7 mouse cellular contexts compared by ENCODE assay signal in genomic region chr6:54041386-54042043, GRCm38 (mm10). TPM values are rescaled to one million over a fixed set of nuclear protein-coding genes. Genes with fewer than 3 reads are reported as not detected.
DNase-seq lines count a peak whose midpoint lies in the region; ATAC-seq and TF ChIP-seq lines count a peak whose summit lies in the region.

No protein-coding gene starts in this region.

- H3K4me2 ChIP-seq in kidney, embryonic 16.5 days (replicated peaks; ENCODE audit: low read depth, low read length), result peak overlapping the region; percentile 87
- H3K4me2 ChIP-seq in forebrain, embryonic 11.5 days (ENCODE audit: low read depth, low read length, severe bottlenecking), result peak overlapping the region; percentile 96; the same call in 1 of the 2 replicates
- H3K4me2 ChIP-seq in intestine, postnatal 0 days (replicated peaks; ENCODE audit: low read depth), result peak overlapping the region; percentile 95
- H3K4me2 ChIP-seq in neural tube, embryonic 15.5 days, result peak overlapping the region; percentile 90

- 33% methylated on average over 13 of the region's 13 CpGs for WGBS in kidney, embryonic 16.5 days
- 19% methylated on average over 13 of the region's 13 CpGs for WGBS in forebrain, embryonic 11.5 days
- 52% methylated on average over 13 of the region's 13 CpGs for WGBS in intestine, postnatal 0 days
- 23% methylated on average over 13 of the region's 13 CpGs for WGBS in neural tube, embryonic 15.5 days
- WGBS in thymus, adult 2 months, result 36% methylated on average over 13 of the region's 13 CpGs

- H3K36me3 ChIP-seq in kidney, embryonic 16.5 days (ENCODE audit: insufficient read depth, low read length), result no peaks in the 10 kb centered on the region
- no peaks in the 10 kb centered on the region for H3K36me3 ChIP-seq in forebrain, embryonic 11.5 days (ENCODE audit: control insufficient read depth, insufficient read depth, low read length)
- no peaks in the 10 kb centered on the region for H3K36me3 ChIP-seq in intestine, postnatal 0 days (ENCODE audit: control insufficient read depth, insufficient read depth)
- no peaks in the 10 kb centered on the region for H3K36me3 ChIP-seq in neural tube, embryonic 15.5 days
- no peaks in the 10 kb centered on the region for H3K36me3 ChIP-seq in thymus, adult 2 months (ENCODE audit: control insufficient read depth, insufficient read depth, low read length)

- DNase-seq in kidney, adult 8-10 months, result no peak
- no peak for DNase-seq in forebrain, embryonic 11.5 days (ENCODE audit: low spot score)
- DNase-seq in urinary bladder, postnatal 36 days (ENCODE audit: low spot score in 2 of 2), result no peak
- no peak for DNase-seq in thymus, adult 2 months

- no peaks in the 10 kb centered on the region for H3K9me3 ChIP-seq in kidney, embryonic 16.5 days (ENCODE audit: low read length)
- H3K9me3 ChIP-seq in forebrain, embryonic 11.5 days (ENCODE audit: control insufficient read depth, low read length), result no peaks in the 10 kb centered on the region
- no peaks in the 10 kb centered on the region for H3K9me3 ChIP-seq in intestine, postnatal 0 days (ENCODE audit: control insufficient read depth)
- no peaks in the 10 kb centered on the region for H3K9me3 ChIP-seq in neural tube, embryonic 15.5 days (replicated peaks)

- TF ChIP-seq POLR2A in thymus, adult 2 months (IDR thresholded peaks at IDR 0.05; ENCODE audit: control insufficient read depth, extremely low read depth, insufficient read depth, low read length, poor library complexity), result no peak

- TF ChIP-seq CTCF in intestine, postnatal 0 days (IDR thresholded peaks at IDR 0.05; ENCODE audit: low read depth), result no peak
- no peak for TF ChIP-seq CTCF in thymus, adult 2 months (IDR thresholded peaks at IDR 0.05; ENCODE audit: borderline replicate concordance, control insufficient read depth, extremely low read depth, insufficient read depth, low read length, poor library complexity)

- H3K4me1 ChIP-seq in kidney, embryonic 16.5 days (ENCODE audit: insufficient read depth, low read length), result peaks cover 29% of the 10 kb centered on the region
- peaks cover 4% of the 10 kb centered on the region; the same call in 1 of the 2 replicates for H3K4me1 ChIP-seq in forebrain, embryonic 11.5 days (replicated peaks; ENCODE audit: control insufficient read depth, insufficient read depth, low read length)
- no peaks in the 10 kb centered on the region for H3K4me1 ChIP-seq in intestine, postnatal 0 days (replicated peaks; ENCODE audit: control insufficient read depth, insufficient read depth, low read length)
- H3K4me1 ChIP-seq in neural tube, embryonic 15.5 days, result peaks cover 33% of the 10 kb centered on the region
- no peaks in the 10 kb centered on the region; the same call in 1 of the 2 replicates for H3K4me1 ChIP-seq in thymus, adult 2 months (replicated peaks; ENCODE audit: control insufficient read depth, insufficient read depth, low read length)

- peaks cover 30% of the 10 kb centered on the region for H3K27me3 ChIP-seq in kidney, embryonic 16.5 days (ENCODE audit: insufficient read depth, low read length)
- H3K27me3 ChIP-seq in forebrain, embryonic 11.5 days (ENCODE audit: control insufficient read depth, insufficient read depth, low read length), result peaks cover 6% of the 10 kb centered on the region
- H3K27me3 ChIP-seq in intestine, postnatal 0 days (replicated peaks; ENCODE audit: control insufficient read depth, insufficient read depth, low read length), result no peaks in the 10 kb centered on the region
- H3K27me3 ChIP-seq in neural tube, embryonic 15.5 days (replicated peaks), result peaks cover 10% of the 10 kb centered on the region
- peaks cover 9% of the 10 kb centered on the region; the same call in 1 of the 2 replicates for H3K27me3 ChIP-seq in thymus, adult 2 months (ENCODE audit: control insufficient read depth, insufficient read depth, low read length)

- H3K27ac ChIP-seq in kidney, embryonic 16.5 days (ENCODE audit: low read length), result no peak overlapping the region
- no peak overlapping the region for H3K27ac ChIP-seq in forebrain, embryonic 11.5 days (ENCODE audit: low read depth, low read length)
- no peak overlapping the region for H3K27ac ChIP-seq in intestine, postnatal 0 days (ENCODE audit: low read depth, low read length)
- no peak overlapping the region for H3K27ac ChIP-seq in neural tube, embryonic 15.5 days (replicated peaks)
- H3K27ac ChIP-seq in thymus, adult 2 months (ENCODE audit: control insufficient read depth, insufficient read depth, low read length), result no peak overlapping the region

- H3K4me3 ChIP-seq in kidney, embryonic 16.5 days (ENCODE audit: low read length), result peak overlapping the region; percentile 63
- H3K4me3 ChIP-seq in forebrain, embryonic 11.5 days (ENCODE audit: low read depth, low read length), result no peak overlapping the region
- H3K4me3 ChIP-seq in intestine, postnatal 0 days (ENCODE audit: low read depth, low read length), result peak overlapping the region; percentile 71
- H3K4me3 ChIP-seq in neural tube, embryonic 15.5 days (replicated peaks), result peak overlapping the region; percentile 62
- H3K4me3 ChIP-seq in thymus, adult 2 months (ENCODE audit: control insufficient read depth, insufficient read depth, low read length), result no peak overlapping the region

- ATAC-seq in kidney, embryonic 16.5 days (ENCODE audit: low FRiP score, low TSS enrichment), result no peak
- no peak for ATAC-seq in forebrain, embryonic 11.5 days (replicated peaks; ENCODE audit: low FRiP score)
- ATAC-seq in intestine, postnatal 0 days, result no peak
- no peak for ATAC-seq in neural tube, embryonic 15.5 days (ENCODE audit: low FRiP score)

- H3K9ac ChIP-seq in kidney, embryonic 16.5 days (replicated peaks; ENCODE audit: low read length), result no peak overlapping the region
- H3K9ac ChIP-seq in forebrain, embryonic 11.5 days (ENCODE audit: low read length), result no peak overlapping the region
- H3K9ac ChIP-seq in intestine, postnatal 0 days (ENCODE audit: low read depth, low read length), result no peak overlapping the region
- H3K9ac ChIP-seq in neural tube, embryonic 15.5 days (replicated peaks), result no peak overlapping the region

RNA-seq across cellular contexts. Expression of gene Chn2, which starts 2.2 kb away (rescaled TPM):
- polyA plus RNA-seq in kidney, embryonic 16.5 days (2015; fragmentation: Nextera tagmentation; extraction: Ambion mirVana), result 17.1 and 17.3 TPM in 2 replicates
- 19.6 and 20.3 TPM in 2 replicates for polyA plus RNA-seq in forebrain, embryonic 11.5 days (2014; fragmentation: Nextera tagmentation; extraction: Ambion mirVana)
- polyA plus RNA-seq in intestine, postnatal 0 days (2015; fragmentation: Nextera tagmentation; extraction: Ambion mirVana), result 19.6 and 24.3 TPM in 2 replicates
- 17.6 and 18.2 TPM in 2 replicates for polyA plus RNA-seq in neural tube, embryonic 15.5 days (2015; fragmentation: Nextera tagmentation; extraction: Ambion mirVana)
- 6.1 and 7.6 TPM in 2 replicates for polyA plus RNA-seq in thymus, adult 2 months (2012; rRNA removed)

Comparison
In these comparisons a context has a peak if more than half of its experiments do, and no peak if none do; other contexts are left out.
1. H3K4me3 ChIP-seq: peak in kidney, embryonic 16.5 days (single experiment), intestine, postnatal 0 days (single experiment) and neural tube, embryonic 15.5 days (single experiment); none in forebrain, embryonic 11.5 days (single experiment) and thymus, adult 2 months (single experiment).
2. Peak in every context shown above with its lines, with median percentiles within 50 percentile points of each other: H3K4me2 ChIP-seq.